Mouse (Mus musculus) myocyte (in vitro differentiated cells): Measurements from ENCODE around the gene Vsir. TPM values are rescaled to one million over a fixed set of nuclear protein-coding genes. Genes with fewer than 3 reads are reported as not detected.
A peak's percentile ranks its signal among the peaks of the same experiment; 100 is the strongest.

Source experiments
- H3K27me3 ChIP-seq: one replicate; pipeline ENCODE4 v1.6.1; 2011; ENCODE audit not compliant: control insufficient read depth, insufficient read depth, insufficient read length
- H3K36me3 ChIP-seq: one replicate; pipeline ENCODE4 v1.6.1; 2011; ENCODE audit not compliant: control insufficient read depth, insufficient read depth
- H3K4me2 ChIP-seq: one replicate; pipeline ENCODE4 v1.6.1; 2011; ENCODE audit warnings: low read depth, control low read depth
- H3K4me3 ChIP-seq: one replicate; pipeline ENCODE4 v1.5.1; 2011; ENCODE audit warnings: mild to moderate bottlenecking, control low read depth, moderate library complexity
- H3K79me2 ChIP-seq: one replicate; pipeline ENCODE4 v1.6.1; 2011; ENCODE audit not compliant: control insufficient read depth, insufficient read depth
- H3ac ChIP-seq: one replicate; pipeline ENCODE4 v1.6.1; 2011; ENCODE audit not compliant: control insufficient read depth, insufficient read length
- CEBPB ChIP-seq: IDR thresholded peaks from 2 replicates; pipeline ENCODE4 v1.6.1; 2011; ENCODE audit warnings: mild to moderate bottlenecking, moderate library complexity; ENCODE audit not compliant: poor library complexity, insufficient read depth, severe bottlenecking
- E2F4 ChIP-seq: IDR thresholded peaks from one replicate; pipeline ENCODE4 v1.6.1; 2011; ENCODE audit warnings: mild to moderate bottlenecking, control low read depth, moderate library complexity; ENCODE audit not compliant: insufficient read depth
- MAX ChIP-seq: IDR thresholded peaks from one replicate; pipeline ENCODE4 v1.6.1; 2011; ENCODE audit warnings: low read depth, mild to moderate bottlenecking, control low read depth
- MYOD1 ChIP-seq, 3 experiments: IDR thresholded peaks; one replicate each; pipeline ENCODE4 v1.6.1; 2011; ENCODE audit warnings: control low read depth in 2 of 3, low read depth in 2 of 3, mild to moderate bottlenecking in 2 of 3, moderate library complexity in 1 of 3; ENCODE audit not compliant: insufficient read length in 2 of 3, control insufficient read depth in 1 of 3
- MYOG ChIP-seq, 3 experiments: IDR thresholded peaks; one replicate each; pipeline ENCODE4 v1.6.1; 2011; ENCODE audit warnings: control low read depth in 2 of 3, low read depth in 2 of 3, mild to moderate bottlenecking in 2 of 3; ENCODE audit not compliant: insufficient read length in 2 of 3, control insufficient read depth in 1 of 3, insufficient read depth in 1 of 3
- POLR2A ChIP-seq: IDR thresholded peaks from one replicate; pipeline ENCODE4 v1.6.1; 2011; ENCODE audit warnings: low read depth, mild to moderate bottlenecking, control low read depth, moderate library complexity; ENCODE audit not compliant: insufficient read length
- POLR2AphosphoS2 ChIP-seq: IDR thresholded peaks from one replicate; pipeline ENCODE4 v1.6.1; 2011; ENCODE audit warnings: low read depth, control low read depth; ENCODE audit not compliant: insufficient read length
- REST ChIP-seq: IDR thresholded peaks from one replicate; pipeline ENCODE4 v1.6.1; 2011; ENCODE audit warnings: mild to moderate bottlenecking, control low read depth, moderate library complexity; ENCODE audit not compliant: insufficient read depth, insufficient read length
- SRF ChIP-seq: IDR thresholded peaks from one replicate; pipeline ENCODE4 v1.6.1; 2011; ENCODE audit warnings: low read depth; ENCODE audit not compliant: control insufficient read depth, insufficient read length
- TCF12 ChIP-seq: IDR thresholded peaks from one replicate; pipeline ENCODE4 v1.6.1; 2011; ENCODE audit warnings: mild to moderate bottlenecking, control low read depth; ENCODE audit not compliant: poor library complexity, insufficient read depth, severe bottlenecking
- TCF3 ChIP-seq: IDR thresholded peaks from one replicate; pipeline ENCODE4 v1.6.1; 2011; ENCODE audit warnings: low read depth, control low read depth; ENCODE audit not compliant: insufficient read length
- USF1 ChIP-seq: IDR thresholded peaks from one replicate; pipeline ENCODE4 v1.6.1; 2011; ENCODE audit warnings: low read depth, mild to moderate bottlenecking, control low read depth, moderate library complexity
- polyA plus RNA-seq: library from polyadenylated mRNA; unstranded; fragments of >200 nt; fragmentation: generic; extraction: Trizol; gene quantifications from one replicate; pipeline ENCODE4 v1.2.1, GENCODE M21; 2012; ENCODE audit warnings: missing spikeins

Vsir gene
- polyA plus RNA-seq, 1 experiment, result 5.3 TPM

GRCm38 (mm10) chr10:60379419-60379957, 32.8 kb downstream of the Vsir start:
- Histone ChIP-seq H3K4me2 (peak overlapping the region; percentile 44), H3K27me3 (no peaks in the 10 kb centered on the region), H3ac (no peak overlapping the region), H3K79me2 (no peaks in the 10 kb centered on the region), H3K4me3 (no peak overlapping the region), H3K36me3 (no peaks in the 10 kb centered on the region)
- TF ChIP-seq SRF (no peak), TCF3 (no peak), POLR2AphosphoS2 (no peak), E2F4 (no peak), REST (no peak), TCF12 (peak; percentile 74), CEBPB (no peak), MYOG (IDR thresholded peaks at IDR 0.05; ENCODE audit: control insufficient read depth in 1 of 3, insufficient read depth in 1 of 3, insufficient read length in 2 of 3, low read depth in 2 of 3) (peak; percentile 28 to 73 (median 36)), MYOD1 (IDR thresholded peaks at IDR 0.05; ENCODE audit: control insufficient read depth in 1 of 3, insufficient read length in 2 of 3, low read depth in 2 of 3) (peak; percentile 87 to 96 (median 93))

GRCm38 (mm10) chr10:60380229-60380628, 33.6 kb downstream of the Vsir start:
- H3K36me3 ChIP-seq, result no peaks in the 10 kb centered on the region
- no peaks in the 10 kb centered on the region for H3K27me3 ChIP-seq
- H3K79me2 ChIP-seq, result no peaks in the 10 kb centered on the region
- H3K4me3 ChIP-seq, result no peak overlapping the region
- H3K4me2 ChIP-seq, result peak overlapping the region; percentile 44
- TF ChIP-seq POLR2AphosphoS2, result no peak
- TF ChIP-seq MAX, result no peak
- no peak for TF ChIP-seq MYOD1 (IDR thresholded peaks at IDR 0.05; ENCODE audit: control insufficient read depth in 1 of 3, insufficient read length in 2 of 3, low read depth in 2 of 3)
- no peak for TF ChIP-seq TCF12
- no peak for TF ChIP-seq MYOG (IDR thresholded peaks at IDR 0.05; ENCODE audit: control insufficient read depth in 1 of 3, insufficient read depth in 1 of 3, insufficient read length in 2 of 3, low read depth in 2 of 3)
- no peak for TF ChIP-seq POLR2A
- TF ChIP-seq SRF, result no peak
- no peak for TF ChIP-seq E2F4
- TF ChIP-seq TCF3, result no peak
- TF ChIP-seq REST, result no peak
- no peak for TF ChIP-seq USF1
- no peak for TF ChIP-seq CEBPB
- no peak overlapping the region for H3ac ChIP-seq

- Histone ChIP-seq H3K79me2 (no peaks in the 10 kb centered on the region), H3K4me3 (no peak overlapping the region), H3K4me2 (no peak overlapping the region), H3ac (no peak overlapping the region), H3K27me3 (no peaks in the 10 kb centered on the region), H3K36me3 (no peaks in the 10 kb centered on the region)
- no peak for TF ChIP-seq E2F4
- TF ChIP-seq CEBPB, result no peak
- no peak for TF ChIP-seq SRF
- no peak for TF ChIP-seq TCF3
- no peak for TF ChIP-seq POLR2AphosphoS2
- no peak for TF ChIP-seq TCF12
- TF ChIP-seq USF1, result no peak
- TF ChIP-seq REST, result no peak
- no peak for TF ChIP-seq MYOG (IDR thresholded peaks at IDR 0.05; ENCODE audit: control insufficient read depth in 1 of 3, insufficient read depth in 1 of 3, insufficient read length in 2 of 3, low read depth in 2 of 3)
- no peak for TF ChIP-seq MAX
- no peak for TF ChIP-seq POLR2A
- TF ChIP-seq MYOD1 (IDR thresholded peaks at IDR 0.05; ENCODE audit: control insufficient read depth in 1 of 3, insufficient read length in 2 of 3, low read depth in 2 of 3), result no peak
Observed at GRCm38 (mm10) chr10:60381142-60381925, 34.7 kb downstream of the Vsir start.

GRCm38 (mm10) chr10:60388332-60388731, 41.7 kb downstream of the Vsir start:
- Histone ChIP-seq H3ac (no peak overlapping the region), H3K36me3 (no peaks in the 10 kb centered on the region), H3K4me2 (no peak overlapping the region), H3K27me3 (no peaks in the 10 kb centered on the region), H3K4me3 (no peak overlapping the region), H3K79me2 (no peaks in the 10 kb centered on the region)
- TF ChIP-seq TCF12 (no peak), MAX (no peak), REST (no peak), CEBPB (no peak), SRF (no peak), MYOD1 (IDR thresholded peaks at IDR 0.05; ENCODE audit: control insufficient read depth in 1 of 3, insufficient read length in 2 of 3, low read depth in 2 of 3) (peak in 1 of 3 experiments; percentile 28), USF1 (no peak), POLR2AphosphoS2 (no peak), MYOG (IDR thresholded peaks at IDR 0.05; ENCODE audit: control insufficient read depth in 1 of 3, insufficient read depth in 1 of 3, insufficient read length in 2 of 3, low read depth in 2 of 3) (peak in 1 of 3 experiments; percentile 6)
